Mouse (Mus musculus) MEL (cell line): Measurements from ENCODE around the gene Ang5. TPM values are rescaled to one million over a fixed set of nuclear protein-coding genes. Genes with fewer than 3 reads are reported as not detected.
"Not testable (repeated sequence)": the region's sequence is repeated elsewhere in the genome, so short reads cannot be mapped to it uniquely, and the experiment has no call there.

Source experiments
- DNase-seq: peaks from one replicate; pipeline ENCODE4 v3.0.0; 2011; ENCODE audit warnings: low read depth, low spot score
- H3K27ac ChIP-seq: 2 replicates; pipeline ENCODE4 v1.5.1; 2012; ENCODE audit warnings: low read depth, mild to moderate bottlenecking, control low read depth, low read length, moderate library complexity; ENCODE audit not compliant: control insufficient read depth
- H3K27me3 ChIP-seq, 2 experiments: fragments of 150-350 bp in 1 of 2; sonication (generic) in 1 of 2; 2 replicates each; pipeline ENCODE4 v1.6.1; 2012; ENCODE audit warnings: low read length in 2 of 2, mild to moderate bottlenecking in 2 of 2, improper control_type of control experiment in 1 of 2, moderate library complexity in 1 of 2; ENCODE audit not compliant: insufficient read depth in 2 of 2, control insufficient read depth in 1 of 2
- H3K36me3 ChIP-seq, 2 experiments: 2 replicates each; pipeline ENCODE4 v1.6.1; 2012 to 2014; ENCODE audit warnings: low read length in 2 of 2, improper control_type of control experiment in 1 of 2, inconsistent platforms in 1 of 2, mild to moderate bottlenecking in 1 of 2; ENCODE audit not compliant: insufficient read depth in 2 of 2, control insufficient read depth in 1 of 2
- H3K4me1 ChIP-seq, 2 experiments: fragments of 150-350 bp in 1 of 2; sonication (generic) in 1 of 2; 2 replicates each; pipeline ENCODE4 v1.6.1; 2012; ENCODE audit warnings: low read length in 2 of 2, improper control_type of control experiment in 1 of 2, mild to moderate bottlenecking in 1 of 2; ENCODE audit not compliant: insufficient read depth in 2 of 2, control insufficient read depth in 1 of 2
- H3K4me3 ChIP-seq, 2 experiments: fragments of 150-350 bp in 1 of 2; sonication (generic) in 1 of 2; 2 replicates each; pipeline ENCODE4 v1.5.1; 2012; ENCODE audit warnings: low read depth in 2 of 2, low read length in 2 of 2, mild to moderate bottlenecking in 2 of 2, moderate library complexity in 2 of 2, control low read depth in 1 of 2, improper control_type of control experiment in 1 of 2; ENCODE audit not compliant: control insufficient read depth in 1 of 2, insufficient read depth in 1 of 2
- H3K79me2 ChIP-seq: 2 replicates; pipeline ENCODE4 v1.6.1; 2012; ENCODE audit warnings: mild to moderate bottlenecking, low read length, moderate library complexity; ENCODE audit not compliant: control insufficient read depth, poor library complexity, insufficient read depth
- H3K9ac ChIP-seq: 2 replicates; pipeline ENCODE4 v1.6.1; 2012; ENCODE audit warnings: low read depth, mild to moderate bottlenecking, control low read depth, low read length, moderate library complexity; ENCODE audit not compliant: control insufficient read depth, poor library complexity, severe bottlenecking
- H3K9me3 ChIP-seq: fragments of 150-350 bp; sonication (generic); replicated peaks from 2 replicates; pipeline ENCODE4 v1.6.1; 2012; ENCODE audit warnings: mild to moderate bottlenecking, low read length, improper control_type of control experiment, moderate library complexity; ENCODE audit not compliant: insufficient read depth
- CHD2 ChIP-seq: IDR thresholded peaks from 2 replicates; pipeline ENCODE4 v1.6.1; 2011; ENCODE audit warnings: low read length, improper control_type of control experiment
- E2F4 ChIP-seq: IDR thresholded peaks from 2 replicates; pipeline ENCODE4 v1.6.1; 2011; ENCODE audit warnings: low read depth, low read length, improper control_type of control experiment, borderline replicate concordance
- GABPA ChIP-seq: IDR thresholded peaks from 2 replicates; pipeline ENCODE4 v1.6.1; 2012; ENCODE audit warnings: low read depth, mild to moderate bottlenecking, inconsistent platforms, low read length, improper control_type of control experiment, moderate library complexity
- GATA1 ChIP-seq: IDR thresholded peaks from 2 replicates; pipeline ENCODE4 v1.6.1; 2011; ENCODE audit warnings: low read depth, low read length, improper control_type of control experiment
- HCFC1 ChIP-seq: IDR thresholded peaks from 2 replicates; pipeline ENCODE4 v1.6.1; 2012; ENCODE audit warnings: low read depth, mild to moderate bottlenecking, inconsistent platforms, low read length, improper control_type of control experiment, moderate library complexity
- KAT2A ChIP-seq: conservative IDR thresholded peaks from 2 replicates; pipeline ENCODE4 v1.6.1; 2012; ENCODE audit warnings: low read depth, low read length, improper control_type of control experiment, inconsistent platforms
- MAFK ChIP-seq: IDR thresholded peaks from 2 replicates; pipeline ENCODE4 v1.6.1; 2011; ENCODE audit warnings: low read depth, mild to moderate bottlenecking, low read length, improper control_type of control experiment, borderline replicate concordance
- MYB ChIP-seq: IDR thresholded peaks from 2 replicates; pipeline ENCODE4 v1.6.1; 2011; ENCODE audit warnings: mild to moderate bottlenecking, low read depth, low read length, improper control_type of control experiment
- MYC ChIP-seq: IDR thresholded peaks from 2 replicates; pipeline ENCODE4 v1.6.1; 2011; ENCODE audit warnings: low read depth, mild to moderate bottlenecking, low read length, improper control_type of control experiment, moderate library complexity
- NELFE ChIP-seq: IDR thresholded peaks from 2 replicates; pipeline ENCODE4 v1.6.1; 2011; ENCODE audit warnings: low read depth, low read length, improper control_type of control experiment
- NRF1 ChIP-seq: IDR thresholded peaks from 2 replicates; pipeline ENCODE4 v1.6.1; 2014; ENCODE audit warnings: low read depth, mild to moderate bottlenecking, inconsistent platforms, low read length, improper control_type of control experiment, moderate library complexity; ENCODE audit not compliant: poor library complexity, insufficient read depth, severe bottlenecking
- POLR2AphosphoS2 ChIP-seq: IDR thresholded peaks from 2 replicates; pipeline ENCODE4 v1.6.1; 2011; ENCODE audit warnings: low read length, improper control_type of control experiment
- USF1 ChIP-seq: IDR thresholded peaks from 2 replicates; pipeline ENCODE4 v1.6.1; 2014; ENCODE audit warnings: low read depth, mild to moderate bottlenecking, inconsistent platforms, low read length, improper control_type of control experiment, moderate library complexity
- USF2 ChIP-seq, 2 experiments: IDR thresholded peaks; 2 replicates each; pipeline ENCODE4 v1.6.1; 2011 to 2012; ENCODE audit warnings: improper control_type of control experiment in 2 of 2, low read length in 2 of 2, borderline replicate concordance in 1 of 2, inconsistent platforms in 1 of 2, low read depth in 1 of 2, mild to moderate bottlenecking in 1 of 2; ENCODE audit not compliant: insufficient read depth in 1 of 2
- ZC3H11A ChIP-seq: IDR thresholded peaks from 2 replicates; pipeline ENCODE4 v1.6.1; 2012; ENCODE audit warnings: low read depth, mild to moderate bottlenecking, inconsistent platforms, low read length, improper control_type of control experiment
- ZMIZ1 ChIP-seq: IDR thresholded peaks from 2 replicates; pipeline ENCODE4 v1.6.1; 2012; ENCODE audit warnings: low read depth, mild to moderate bottlenecking, inconsistent platforms, low read length, improper control_type of control experiment, moderate library complexity
- ZNF384 ChIP-seq: IDR thresholded peaks from 2 replicates; pipeline ENCODE4 v1.6.1; 2012; ENCODE audit warnings: low read depth, mild to moderate bottlenecking, inconsistent platforms, low read length, improper control_type of control experiment
- polyA plus RNA-seq, 2 experiments: library from polyadenylated mRNA; stranded (reverse) in 1 of 2; unstranded in 1 of 2; fragments of >175 nt in 1 of 2; fragments of >200 nt in 1 of 2; gene quantifications; 2 replicates each; pipeline versions ENCODE4 v1.2.1 to v1.2.4; 2012; ENCODE audit warnings: low replicate concordance in 2 of 2, low read depth in 1 of 2; ENCODE audit not compliant: insufficient read length in 2 of 2, insufficient read depth in 1 of 2, missing spikeins in 1 of 2
- total RNA-seq: library from RNA; depleted of rRNA; stranded (reverse); fragments of 300-350 nt; gene quantifications from 2 replicates; pipeline ENCODE4 v1.2.3, GENCODE M21; 2012; rRNA removed

Gene Ang5
- total and polyA plus RNA-seq, 3 experiments, result not detected

GRCm38 (mm10) chr14:44002169-44002568 lies 45.3 kb downstream of the Ang5 start, which contains the start of gene Ang6:
Ang6 (minus strand) TSS chr14:44002269.
- Histone ChIP-seq H3K9me3 (no peaks in the 10 kb centered on the region), H3K27ac (no peak within 1 kb of the TSS), H3K4me3 (no peak within 1 kb of the TSS), H3K79me2 (no peaks in the 10 kb centered on the region), H3K9ac (no peak within 1 kb of the TSS)
- no peak for DNase-seq
- no peak for TF ChIP-seq MYB
- TF ChIP-seq KAT2A, result no peak
- TF ChIP-seq HCFC1, result no peak
- no peak for TF ChIP-seq NELFE
- no peak for TF ChIP-seq MAFK
- TF ChIP-seq E2F4, result no peak
- TF ChIP-seq POLR2AphosphoS2, result no peak
- no peak for TF ChIP-seq GATA1
- TF ChIP-seq CHD2, result no peak
- TF ChIP-seq USF1, result no peak
- no peak for TF ChIP-seq MYC
- TF ChIP-seq ZC3H11A, result no peak
- no peak for TF ChIP-seq ZMIZ1
- no peak for TF ChIP-seq ZNF384
- no peak for TF ChIP-seq GABPA
- TF ChIP-seq USF2 (IDR thresholded peaks at IDR 0.05; ENCODE audit: borderline replicate concordance in 1 of 2, insufficient read depth in 1 of 2, low read depth in 1 of 2, low read length in 2 of 2), result no peak
- TF ChIP-seq NRF1, result no peak
- TF ChIP-seq, all 39 proteins: peak for 0
- Histone ChIP-seq H3K27me3 (no peaks in the 10 kb centered on the region), H3K4me1 (no peaks in the 10 kb centered on the region), H3K36me3 (no peaks in the 10 kb centered on the region)

- H3K27me3 ChIP-seq, H3K4me1 ChIP-seq, H3K9ac ChIP-seq, DNase-seq, H3K27ac ChIP-seq, H3K9me3 ChIP-seq, H3K36me3 ChIP-seq, H3K79me2 ChIP-seq, H3K4me3 ChIP-seq: not testable (repeated sequence)
These were observed 51.2 kb downstream of the Ang5 start for GRCm38 (mm10) chr14:44008021-44008420.

GRCm38 (mm10) chr14:44009686-44010085 lies 52.8 kb downstream of the Ang5 start:
- not testable (repeated sequence) for H3K4me3 ChIP-seq, H3K36me3 ChIP-seq, DNase-seq, H3K9me3 ChIP-seq, H3K9ac ChIP-seq, H3K79me2 ChIP-seq, H3K27ac ChIP-seq, H3K27me3 ChIP-seq, H3K4me1 ChIP-seq

Other genes with a start within 250 kb of the Ang5 start
- gene Gm16506, start 229.6 kb upstream of the Ang5 start, total RNA-seq, result not detected in 2 replicates
- gene Gm16506, start 229.6 kb upstream of the Ang5 start, polyA plus RNA-seq, result not detected
- 1.2 TPM in 2 replicates for gene Gm6526, start 209.2 kb upstream of the Ang5 start, total RNA-seq
- under 1 TPM in 1 of 2 experiments, not detected in 1; 0.36 TPM for gene Gm6526, start 209.2 kb upstream of the Ang5 start, polyA plus RNA-seq
- not detected in 2 replicates for gene Gm8180, start 172.3 kb upstream of the Ang5 start, total RNA-seq
- gene Gm8180, start 172.3 kb upstream of the Ang5 start, polyA plus RNA-seq, result not detected
- gene Ear1, start 81.6 kb upstream of the Ang5 start, total RNA-seq, result not detected in 2 replicates
- gene Ear1, start 81.6 kb upstream of the Ang5 start, polyA plus RNA-seq, result not detected
- gene Ear10, start 33.5 kb upstream of the Ang5 start, total RNA-seq, result not detected in 2 replicates
- not detected for gene Ear10, start 33.5 kb upstream of the Ang5 start, polyA plus RNA-seq
- gene Gm8113, start 31.7 kb upstream of the Ang5 start, total RNA-seq, result 18.1 and 18.3 TPM in 2 replicates
- 10 to 100 TPM in 1 of 2 experiments, not detected in 1; 21.2 TPM for gene Gm8113, start 31.7 kb upstream of the Ang5 start, polyA plus RNA-seq
- gene Ang6, start 45.2 kb downstream of the Ang5 start, total RNA-seq, result not detected in 2 replicates
- not detected for gene Ang6, start 45.2 kb downstream of the Ang5 start, polyA plus RNA-seq
- gene Ear2, start 145.6 kb downstream of the Ang5 start, total RNA-seq, result not detected in 2 replicates
- gene Ear2, start 145.6 kb downstream of the Ang5 start, polyA plus RNA-seq, result under 1 TPM in 1 of 2 experiments, not detected in 1; 0.19 TPM
- gene Gm3327, start 166.8 kb downstream of the Ang5 start, total RNA-seq, result not detected in 2 replicates
- gene Gm3327, start 166.8 kb downstream of the Ang5 start, polyA plus RNA-seq, result not detected
- gene Gm8212, start 240.6 kb downstream of the Ang5 start, total RNA-seq, result not detected in 2 replicates
- not detected for gene Gm8212, start 240.6 kb downstream of the Ang5 start, polyA plus RNA-seq